Mouse (Mus musculus): ENCODE data around the gene Nek9. TPM values are rescaled to one million over a fixed set of nuclear protein-coding genes. Genes with fewer than 3 reads are reported as not detected.

The Nek9 gene
- total and polyA plus RNA-seq, 2 experiments, result 14.0 to 17.0 TPM

DNA sequence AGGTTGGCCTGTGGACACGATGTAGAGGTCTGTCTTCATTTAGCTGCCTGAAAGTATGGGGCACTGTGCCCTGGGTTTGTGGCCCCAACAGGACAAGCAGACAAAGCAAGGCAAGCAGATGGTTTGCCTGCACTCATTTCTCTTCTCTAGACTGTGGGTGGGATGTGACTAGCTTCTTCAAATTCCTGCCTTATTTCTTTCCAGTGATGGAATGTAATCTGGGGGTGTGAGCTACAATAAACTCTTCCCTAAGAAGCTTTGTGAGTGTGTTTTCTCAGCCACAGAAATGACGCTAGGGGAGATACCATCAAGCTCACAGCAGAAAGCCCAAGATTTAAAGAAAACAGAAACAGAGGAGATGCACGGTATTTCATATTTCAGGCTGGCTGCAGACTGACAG, 87.1 kb downstream of the Nek9 start:
- no peaks in the 10 kb centered on the region for H3K79me2 ChIP-seq (ENCODE audit: control insufficient read depth, insufficient read depth, low read length)
- H3K36me3 ChIP-seq (ENCODE audit: control insufficient read depth, insufficient read depth, low read length), result peaks cover 9% of the 10 kb centered on the region
- DNase-seq (ENCODE audit: extremely low read depth, low read depth, low spot score), result no peak
- H3K4me1 ChIP-seq (ENCODE audit: control insufficient read depth, insufficient read depth, low read length), result no peaks in the 10 kb centered on the region
- H3K4me3 ChIP-seq (ENCODE audit: insufficient read depth, low read depth, low read length), result no peak overlapping the region
- WGBS, result 93% methylated on average over 3 of the region's 3 CpGs
- no peak overlapping the region for H3K9ac ChIP-seq (ENCODE audit: low read depth, low read length)
- H3K27ac ChIP-seq (replicated peaks; ENCODE audit: insufficient read depth, low read depth, low read length), result no peak overlapping the region
- no peaks in the 10 kb centered on the region for H3K27me3 ChIP-seq (ENCODE audit: control insufficient read depth, insufficient read depth, low read length)
- TF ChIP-seq POLR2A (IDR thresholded peaks at IDR 0.05; ENCODE audit: extremely low read depth, insufficient read depth, low read length), result no peak
- no peak for TF ChIP-seq CTCF (IDR thresholded peaks at IDR 0.05; ENCODE audit: low read depth, low read length)

Other genes starting within 250 kb of the Nek9 start
- gene Prox2, start 228.6 kb downstream of the Nek9 start, total RNA-seq (2014; rRNA removed), result 1.8 and 1.9 TPM in 2 replicates
- gene Prox2, start 228.6 kb downstream of the Nek9 start, polyA plus RNA-seq (2012; rRNA removed), result 1.3 and 1.5 TPM in 2 replicates
- gene Dlst, start 228.5 kb downstream of the Nek9 start, total RNA-seq (2014; rRNA removed), result 149 and 150 TPM in 2 replicates
- 111 and 112 TPM in 2 replicates for gene Dlst, start 228.5 kb downstream of the Nek9 start, polyA plus RNA-seq (2012; rRNA removed)
- 0.28 and 0.34 TPM in 2 replicates for gene Rps6kl1, start 188.1 kb downstream of the Nek9 start, total RNA-seq (2014; rRNA removed)
- 0.39 and 0.48 TPM in 2 replicates for gene Rps6kl1, start 188.1 kb downstream of the Nek9 start, polyA plus RNA-seq (2012; rRNA removed)
- not detected in 2 replicates for gene Pgf, start 161.6 kb downstream of the Nek9 start, total RNA-seq (2014; rRNA removed)
- gene Pgf, start 161.6 kb downstream of the Nek9 start, polyA plus RNA-seq (2012; rRNA removed), result not detected in 2 replicates
- 17.9 and 23.1 TPM in 2 replicates for gene Eif2b2, start 119.9 kb downstream of the Nek9 start, total RNA-seq (2014; rRNA removed)
- 37.0 and 54.8 TPM in 2 replicates for gene Eif2b2, start 119.9 kb downstream of the Nek9 start, polyA plus RNA-seq (2012; rRNA removed)
- gene Mlh3, start 68.8 kb downstream of the Nek9 start, total RNA-seq (2014; rRNA removed), result 6.5 TPM in 2 replicates
- 2.8 and 3.3 TPM in 2 replicates for gene Mlh3, start 68.8 kb downstream of the Nek9 start, polyA plus RNA-seq (2012; rRNA removed)
- gene Acyp1, start 50.9 kb downstream of the Nek9 start, total RNA-seq (2014; rRNA removed), result 11.5 and 20.0 TPM in 2 replicates
- 8.9 and 9.4 TPM in 2 replicates for gene Acyp1, start 50.9 kb downstream of the Nek9 start, polyA plus RNA-seq (2012; rRNA removed)
- gene Zc2hc1c, start 50.8 kb downstream of the Nek9 start, total RNA-seq (2014; rRNA removed), result 0.87 and 0.92 TPM in 2 replicates
- gene Zc2hc1c, start 50.8 kb downstream of the Nek9 start, polyA plus RNA-seq (2012; rRNA removed), result 0.48 and 0.57 TPM in 2 replicates
- gene Tmed10, start 35.5 kb upstream of the Nek9 start, total RNA-seq (2014; rRNA removed), result 44.3 and 57.3 TPM in 2 replicates
- gene Tmed10, start 35.5 kb upstream of the Nek9 start, polyA plus RNA-seq (2012; rRNA removed), result 151 and 152 TPM in 2 replicates
- 0.67 and 1.2 TPM in 2 replicates for gene Fos, start 134.5 kb upstream of the Nek9 start, total RNA-seq (2014; rRNA removed)
- gene Fos, start 134.5 kb upstream of the Nek9 start, polyA plus RNA-seq (2012; rRNA removed), result 0.49 and 0.65 TPM in 2 replicates

Measured in liver, adult 2 months (tissue).